Mouse (Mus musculus) heart, embryonic 15.5 days (tissue): ENCODE results near the gene Wdr54. TPM values are rescaled to one million over a fixed set of nuclear protein-coding genes. Genes with fewer than 3 reads are reported as not detected.
"Not testable (repeated sequence)": the region's sequence is repeated elsewhere in the genome, so short reads cannot be mapped to it uniquely, and the experiment has no call there.

ENCODE experiments used
- ATAC-seq: fragments of 200-750 bp; cut with Nextera tagmentation; replicated peaks from 2 replicates; pipeline ENCODE4 v1.8.0; 2017; ENCODE audit warnings: low read depth, moderate TSS enrichment; ENCODE audit not compliant: insufficient number of reproducible peaks, insufficient read depth, low FRiP score
- H3K27ac ChIP-seq: fragments of 300-500 bp; sonication (generic); 2 replicates; pipeline ENCODE4 v1.5.1; 2015; ENCODE audit warnings: mild to moderate bottlenecking, inconsistent platforms
- H3K27me3 ChIP-seq: fragments of 300-500 bp; sonication (generic); 2 replicates; pipeline ENCODE4 v1.6.1; 2015; ENCODE audit warnings: inconsistent platforms
- H3K36me3 ChIP-seq: fragments of 300-500 bp; sonication (generic); 2 replicates; pipeline ENCODE4 v1.6.1; 2015; ENCODE audit warnings: mild to moderate bottlenecking, inconsistent platforms
- H3K4me1 ChIP-seq: fragments of 300-500 bp; sonication (generic); replicated peaks from 2 replicates; pipeline ENCODE4 v1.6.1; 2015; ENCODE audit warnings: inconsistent platforms
- H3K4me2 ChIP-seq: fragments of 300-500 bp; sonication (generic); 2 replicates; pipeline ENCODE4 v1.6.1; 2015; ENCODE audit warnings: inconsistent platforms, mild to moderate bottlenecking, moderate library complexity
- H3K4me3 ChIP-seq: fragments of 300-500 bp; sonication (generic); 2 replicates; pipeline ENCODE4 v1.5.1; 2015; ENCODE audit warnings: mild to moderate bottlenecking, inconsistent platforms
- H3K9ac ChIP-seq: fragments of 300-500 bp; sonication (generic); 2 replicates; pipeline ENCODE4 v1.6.1; 2015; ENCODE audit warnings: mild to moderate bottlenecking, inconsistent platforms
- H3K9me3 ChIP-seq: fragments of 300-500 bp; sonication (generic); replicated peaks from 2 replicates; pipeline ENCODE4 v1.6.1; 2016; ENCODE audit warnings: inconsistent platforms
- WGBS: fragments of 180-500 bp; shearing (Covaris S2); methylation state at CpG from one replicate; pipeline ENCODE4 v1.1.7; 2015; ENCODE audit warnings: mixed read lengths; 5-methylcytosine and 5-hydroxymethylcytosine counted together
- polyA plus RNA-seq: library from polyadenylated mRNA; unstranded; fragments of >200 nt; fragmentation: Nextera tagmentation; extraction: Ambion mirVana; gene quantifications from 2 replicates; pipeline ENCODE4 v1.2.1, GENCODE M21; 2015

The Wdr54 gene
- polyA plus RNA-seq, 1 experiment from 2014 or later = 3.4 TPM

GRCm38 (mm10) chr6:83175996-83176395, 19.8 kb upstream of the Wdr54 start:
- Histone ChIP-seq H3K9me3 (no peaks in the 10 kb centered on the region), H3K36me3 (peaks cover 4% of the 10 kb centered on the region; the same call in 1 of the 2 replicates), H3K27me3 (no peaks in the 10 kb centered on the region), H3K4me3 (no peak overlapping the region), H3K9ac (no peak overlapping the region), H3K27ac (no peak overlapping the region), H3K4me2 (no peak overlapping the region), H3K4me1 (peaks cover 17% of the 10 kb centered on the region)
- WGBS = 81% methylated on average over 8 of the region's 8 CpGs
- ATAC-seq = no peak

DNA sequence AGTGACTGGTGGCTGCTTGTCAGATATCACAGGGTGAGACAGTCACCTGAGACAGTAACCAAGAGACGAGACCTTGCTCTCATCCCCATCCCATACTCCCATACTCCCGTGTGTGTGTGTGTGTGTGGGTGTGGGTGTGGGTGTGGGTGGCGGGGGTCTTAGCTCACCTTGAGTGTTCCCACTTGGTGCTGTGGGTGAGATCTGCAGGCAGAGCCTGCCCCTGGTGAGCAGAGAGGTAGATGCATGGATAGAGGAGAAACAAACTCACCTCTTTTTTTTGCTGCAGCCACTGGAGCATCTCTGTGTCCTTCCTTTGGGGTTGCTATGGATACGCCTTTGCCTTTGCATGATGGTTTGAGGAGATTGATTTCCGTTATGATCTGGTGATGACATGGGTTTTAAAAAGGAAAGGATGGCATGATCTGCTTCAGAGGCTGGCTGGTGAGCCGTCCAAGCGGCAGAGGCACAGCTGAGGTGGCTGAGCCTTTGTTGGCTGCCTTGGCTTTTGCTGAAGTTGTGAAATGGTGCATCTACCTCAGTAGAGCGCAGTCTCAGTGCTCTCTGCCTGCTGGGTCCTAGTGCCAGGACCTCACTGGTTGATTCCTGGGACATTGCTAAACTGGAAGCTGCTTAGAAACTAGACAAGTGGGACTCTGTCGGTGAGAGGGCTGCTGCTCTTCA, 16.2 kb upstream of the Wdr54 start:
- 71% methylated on average over 9 of the region's 9 CpGs for WGBS
- no peak overlapping the region for H3K4me3 ChIP-seq
- H3K4me2 ChIP-seq = no peak overlapping the region
- no peak overlapping the region for H3K27ac ChIP-seq
- H3K9me3 ChIP-seq = no peaks in the 10 kb centered on the region
- no peak overlapping the region for H3K9ac ChIP-seq
- 0 out of 2 replicates have a peak, but pooled peaks cover 8% of the 10 kb centered on the region for H3K4me1 ChIP-seq
- no peaks in the 10 kb centered on the region for H3K27me3 ChIP-seq
- ATAC-seq = no peak
- peaks cover 4% of the 10 kb centered on the region; the same call in 1 of the 2 replicates for H3K36me3 ChIP-seq

- no peak for ATAC-seq
- H3K4me1 ChIP-seq = peaks cover 19% of the 10 kb centered on the region
- no peak overlapping the region for H3K9ac ChIP-seq
- no peaks in the 10 kb centered on the region for H3K27me3 ChIP-seq
- H3K9me3 ChIP-seq = no peaks in the 10 kb centered on the region
- no peaks in the 10 kb centered on the region for H3K36me3 ChIP-seq
- H3K4me3 ChIP-seq = no peak overlapping the region
- no peak overlapping the region for H3K27ac ChIP-seq
- no peak overlapping the region for H3K4me2 ChIP-seq
- WGBS = 74% methylated on average over 5 of the region's 5 CpGs
Observed at GRCm38 (mm10) chr6:83171063-83171462, 14.9 kb upstream of the Wdr54 start.

DNA sequence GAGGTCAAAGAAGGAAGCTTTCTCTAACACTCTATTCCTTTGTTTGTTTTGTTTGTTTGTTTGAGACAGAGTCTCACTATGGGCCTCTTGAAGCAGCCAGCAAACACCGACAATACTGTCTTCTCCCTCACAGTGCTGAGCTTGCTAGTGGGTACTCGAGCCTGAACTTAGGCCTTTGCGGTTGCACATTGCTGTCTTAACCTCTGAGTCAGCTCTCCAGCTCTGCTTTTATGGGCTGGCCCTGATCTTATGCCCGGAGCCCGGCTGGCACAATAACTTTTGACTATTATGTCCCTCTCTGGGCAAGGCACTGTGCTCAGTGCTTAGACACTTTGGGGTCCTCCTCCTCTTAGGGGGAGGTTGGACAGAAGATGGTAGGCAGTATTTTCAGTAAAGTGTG, 13.7 kb upstream of the Wdr54 start:
- Histone ChIP-seq H3K9ac (no peak overlapping the region), H3K27me3 (no peaks in the 10 kb centered on the region)

GRCm38 (mm10) chr6:83166243-83166630, 10.0 kb upstream of the Wdr54 start:
- H3K27me3 ChIP-seq = peaks cover 15% of the 10 kb centered on the region
- H3K27ac ChIP-seq = peak overlapping the region; percentile 79
- WGBS = 0% methylated on average over 12 of the region's 12 CpGs
- peaks cover 38% of the 10 kb centered on the region for H3K4me1 ChIP-seq
- peak overlapping the region; percentile 96 for H3K4me3 ChIP-seq
- ATAC-seq = no peak
- H3K36me3 ChIP-seq = no peaks in the 10 kb centered on the region
- H3K9ac ChIP-seq = peak overlapping the region; percentile 98
- peak overlapping the region; percentile 69 for H3K4me2 ChIP-seq
- no peaks in the 10 kb centered on the region for H3K9me3 ChIP-seq

More for the DNA sequence above, 13.7 kb upstream of the Wdr54 start:
- no peaks in the 10 kb centered on the region for H3K36me3 ChIP-seq
- H3K9me3 ChIP-seq = no peaks in the 10 kb centered on the region
- WGBS = 82% methylated on average over 5 of the region's 5 CpGs
- no peak for ATAC-seq
- H3K4me1 ChIP-seq = peaks cover 21% of the 10 kb centered on the region
- no peak overlapping the region for H3K4me2 ChIP-seq
- no peak overlapping the region for H3K27ac ChIP-seq
- no peak overlapping the region for H3K4me3 ChIP-seq

DNA sequence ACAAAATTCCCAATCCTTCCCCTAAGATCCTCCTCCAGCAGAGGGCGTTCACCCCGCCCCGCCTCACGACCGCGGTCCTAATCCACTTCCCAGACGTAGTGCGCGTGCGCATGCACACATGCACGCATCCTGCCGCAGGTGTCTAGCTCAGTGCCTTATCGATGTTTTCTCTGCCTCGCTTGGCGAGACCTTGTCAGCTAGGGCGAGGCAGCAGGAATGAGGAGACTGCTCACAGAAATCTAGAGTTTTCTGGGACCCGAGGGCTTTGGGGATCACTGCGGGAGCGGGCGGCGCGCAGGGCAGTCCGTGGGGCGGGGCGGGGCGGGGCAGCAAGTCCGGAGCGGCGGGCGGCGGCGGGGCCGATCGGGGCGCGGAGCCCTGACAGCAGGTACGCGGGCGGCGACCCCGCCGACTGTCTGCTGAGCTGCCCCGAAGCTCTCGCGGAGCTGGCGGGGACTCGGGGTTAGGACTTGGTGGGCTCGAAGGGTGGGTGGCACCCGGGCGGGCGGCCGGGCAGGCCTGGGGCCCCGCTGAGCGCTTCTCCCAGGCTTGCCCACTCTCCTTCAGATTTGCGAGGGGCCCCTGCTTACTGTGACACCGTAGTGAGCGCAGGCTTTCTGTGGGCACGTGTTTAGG, 9.5 kb upstream of the Wdr54 start, which contains the start of gene Dctn1:
Gene Dctn1 (plus strand): TSS at position 314 of the 636 bp plus-strand sequence.
- Histone ChIP-seq H3K9ac (peak within 1 kb of the TSS; percentile 98), H3K36me3 (no peaks in the 10 kb centered on the region), H3K27ac (peak within 1 kb of the TSS; percentile 79), H3K4me3 (peak within 1 kb of the TSS; percentile 96), H3K9me3 (no peaks in the 10 kb centered on the region), H3K27me3 (peaks cover 20% of the 10 kb centered on the region), H3K4me1 (peaks cover 40% of the 10 kb centered on the region), H3K4me2 (peak within 1 kb of the TSS; percentile 69)
- peak; percentile 76 for ATAC-seq
- under 1% methylated on average over 49 of the region's 58 CpGs for WGBS

GRCm38 (mm10) chr6:83165026-83165606, 8.9 kb upstream of the Wdr54 start:
- 4% methylated on average over 6 of the region's 6 CpGs for WGBS
- Histone ChIP-seq H3K9me3 (no peaks in the 10 kb centered on the region), H3K4me3 (peak overlapping the region; percentile 96), H3K4me1 (peaks cover 40% of the 10 kb centered on the region), H3K4me2 (peak overlapping the region; percentile 69), H3K36me3 (no peaks in the 10 kb centered on the region), H3K27ac (peak overlapping the region; percentile 79), H3K9ac (peak overlapping the region; percentile 98), H3K27me3 (peaks cover 26% of the 10 kb centered on the region)
- no peak for ATAC-seq

DNA sequence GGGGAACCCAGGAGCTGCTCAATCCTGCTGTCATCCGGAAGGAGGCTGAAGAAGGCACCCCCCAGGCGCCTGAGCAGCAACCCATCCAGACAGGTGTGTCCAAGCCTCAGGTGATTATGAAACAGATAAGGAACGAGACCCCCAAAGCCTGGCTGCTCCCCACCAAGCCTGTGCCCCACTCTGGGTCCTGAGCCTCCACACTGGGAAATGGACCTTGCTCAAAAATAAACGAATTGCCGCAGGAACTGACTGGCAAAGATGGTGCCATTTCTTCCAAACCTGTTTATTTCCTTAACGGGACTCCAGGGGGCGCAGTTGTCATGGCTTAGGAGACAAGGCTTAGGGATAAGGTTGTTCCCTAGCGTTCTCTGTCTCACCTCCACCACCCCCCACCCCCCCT, 6.5 kb upstream of the Wdr54 start:
- H3K4me2 ChIP-seq = peak overlapping the region; percentile 82
- no peak for ATAC-seq
- peak overlapping the region; percentile 52 for H3K4me3 ChIP-seq
- peaks cover 30% of the 10 kb centered on the region for H3K27me3 ChIP-seq
- 0% methylated on average over 8 of the region's 8 CpGs for WGBS
- H3K9me3 ChIP-seq = no peaks in the 10 kb centered on the region
- no peaks in the 10 kb centered on the region for H3K36me3 ChIP-seq
- H3K4me1 ChIP-seq = peaks cover 34% of the 10 kb centered on the region
- H3K9ac ChIP-seq = peak overlapping the region; percentile 46; the same call in 1 of the 2 replicates
- no peak overlapping the region for H3K27ac ChIP-seq

DNA sequence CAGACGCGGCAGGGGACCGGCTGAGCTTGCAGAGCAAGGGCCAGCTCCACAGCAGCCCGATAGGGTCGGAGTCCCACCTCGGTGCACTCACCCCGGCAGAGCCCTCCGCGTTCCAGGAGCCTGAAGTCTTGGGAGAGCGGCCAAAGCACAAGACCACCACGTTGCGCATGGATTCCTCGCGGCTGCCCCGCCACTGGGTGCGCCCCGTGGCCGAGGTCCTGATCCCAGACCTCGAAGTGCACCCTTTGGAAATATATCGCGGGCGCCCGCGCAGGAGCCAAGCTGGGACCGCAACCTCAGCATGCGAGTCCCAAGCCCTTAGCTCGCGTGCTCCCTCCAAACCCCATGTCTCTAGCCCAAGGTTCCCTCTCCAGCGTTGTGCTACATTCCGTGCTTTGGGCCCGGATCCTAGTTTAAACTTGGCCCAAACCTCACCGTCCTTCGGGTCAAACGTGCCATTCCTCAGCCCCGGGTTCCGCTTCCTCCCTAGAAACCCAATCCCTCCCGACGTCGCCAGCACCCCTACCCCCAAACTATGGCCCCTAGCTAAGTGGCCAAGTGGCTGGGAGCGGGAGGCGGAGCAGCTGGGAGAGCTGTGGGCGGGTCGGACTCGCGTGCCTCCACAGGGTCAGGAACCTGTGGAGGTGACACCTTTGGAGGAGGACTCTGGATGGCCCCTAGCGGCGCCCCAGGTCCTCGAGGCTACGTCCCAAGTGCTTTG, 5.9 kb upstream of the Wdr54 start:
- H3K4me1 ChIP-seq = peaks cover 32% of the 10 kb centered on the region
- no peaks in the 10 kb centered on the region for H3K9me3 ChIP-seq
- no peaks in the 10 kb centered on the region for H3K36me3 ChIP-seq
- H3K4me3 ChIP-seq = peak overlapping the region; percentile 52
- WGBS = 1% methylated on average over 49 of the region's 49 CpGs
- ATAC-seq = no peak
- peak overlapping the region; percentile 82 for H3K4me2 ChIP-seq
- no peak overlapping the region for H3K27ac ChIP-seq
- H3K9ac ChIP-seq = peak overlapping the region; percentile 46
- peaks cover 30% of the 10 kb centered on the region for H3K27me3 ChIP-seq

DNA sequence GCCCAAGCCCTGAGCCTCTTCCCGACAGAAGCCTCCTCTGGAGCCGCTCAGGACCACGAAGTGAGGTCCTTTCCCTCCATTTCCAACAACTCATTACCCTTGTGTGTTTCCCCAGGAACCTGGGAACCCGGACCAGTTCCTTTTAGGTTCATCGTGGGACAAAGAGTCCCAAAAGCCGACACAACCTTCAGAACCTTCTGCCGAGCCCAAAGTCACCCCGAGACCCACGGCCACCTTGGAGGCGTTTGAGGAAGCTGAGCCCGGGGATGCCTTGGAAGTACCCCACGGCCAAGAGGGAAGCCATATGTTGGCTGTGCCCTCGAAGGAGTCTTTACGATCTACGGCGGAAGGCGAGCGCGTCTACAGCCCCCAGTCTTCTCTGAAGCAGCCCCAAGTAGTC, 5.2 kb upstream of the Wdr54 start:
- H3K9me3 ChIP-seq = no peaks in the 10 kb centered on the region
- H3K27me3 ChIP-seq = peaks cover 30% of the 10 kb centered on the region
- H3K9ac ChIP-seq = peak overlapping the region; percentile 46; the same call in 1 of the 2 replicates
- peak overlapping the region; percentile 82 for H3K4me2 ChIP-seq
- ATAC-seq = no peak
- whole genome bisulfite sequencing = 8% methylated on average over 19 of the region's 19 CpGs
- no peaks in the 10 kb centered on the region for H3K36me3 ChIP-seq
- H3K4me1 ChIP-seq = peaks cover 27% of the 10 kb centered on the region
- peak overlapping the region; percentile 52 for H3K4me3 ChIP-seq
- H3K27ac ChIP-seq = no peak overlapping the region

DNA sequence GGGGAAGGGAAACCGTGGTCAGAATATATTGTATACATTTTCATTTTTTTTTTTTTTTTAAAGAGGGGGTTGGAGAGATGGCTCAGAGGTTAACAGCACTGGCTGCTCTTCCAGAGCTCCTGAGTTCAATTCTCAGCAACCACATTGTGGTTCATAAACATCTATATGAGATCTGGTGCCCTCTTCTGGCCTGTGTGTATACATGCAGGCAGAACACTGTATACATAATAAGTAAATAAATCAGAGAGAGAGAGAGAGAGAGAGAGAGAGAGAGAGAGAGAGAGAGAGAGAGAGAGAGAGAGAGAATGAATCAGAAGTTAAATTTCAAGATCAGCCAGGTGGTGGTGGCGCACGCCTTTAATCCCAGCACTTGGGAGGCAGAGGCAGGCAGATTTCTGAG, 3.3 kb upstream of the Wdr54 start:
- not testable (repeated sequence) for H3K27ac ChIP-seq, H3K4me3 ChIP-seq, H3K4me2 ChIP-seq, H3K9ac ChIP-seq, ATAC-seq, H3K9me3 ChIP-seq, H3K36me3 ChIP-seq
- Histone ChIP-seq H3K4me1 (peaks cover 31% of the 10 kb centered on the region), H3K27me3 (peaks cover 38% of the 10 kb centered on the region)
- 32% methylated on average over 3 of the region's 3 CpGs for WGBS
